Mouse (Mus musculus) granulocyte monocyte progenitor cell, adult 5-6 weeks (primary cell): ENCODE measurements around the gene Cacng1. TPM values are rescaled to one million over a fixed set of nuclear protein-coding genes. Genes with fewer than 3 reads are reported as not detected.

Experiments used
- ATAC-seq: replicated peaks from 2 replicates; pipeline ENCODE4 v1.8.0; 2016; ENCODE audit warnings: mild to moderate bottlenecking, moderate TSS enrichment, inconsistent platforms; ENCODE audit not compliant: poor library complexity, severe bottlenecking
- total RNA-seq, 2 experiments: library from RNA; stranded (forward) in 1 of 2; stranded (reverse) in 1 of 2; fragments of 200-712, 200-1000 nt in 1 of 2; fragments of >200 nt in 1 of 2; fragmentation: Nextera tagmentation in 1 of 2; gene quantifications; 2 replicates each; pipeline ENCODE4 v1.2.3; 2014 to 2017

Gene Cacng1
- total RNA-seq, 2 experiments from 2014 or later = not detected

DNA sequence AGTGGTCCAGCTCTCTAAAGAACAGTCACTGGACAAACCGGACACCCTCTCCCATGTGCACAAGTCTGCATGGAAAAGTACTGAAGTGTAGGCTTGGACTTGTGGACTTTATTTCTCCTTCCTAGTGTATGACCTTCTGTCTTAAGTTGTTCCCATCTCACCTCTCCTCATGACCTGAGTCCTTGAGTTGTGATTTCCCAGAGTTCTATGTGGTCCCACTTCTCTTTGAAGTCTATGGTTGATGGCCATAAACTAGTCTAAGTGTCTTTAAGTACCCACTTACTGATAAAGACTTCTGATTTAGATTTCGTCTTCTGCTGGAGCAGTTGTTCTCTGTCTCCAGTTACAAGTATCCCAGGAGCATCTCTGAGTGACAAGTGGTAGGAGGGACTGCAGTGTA, 48.8 kb downstream of the Cacng1 start:
- ATAC-seq = no peak

DNA sequence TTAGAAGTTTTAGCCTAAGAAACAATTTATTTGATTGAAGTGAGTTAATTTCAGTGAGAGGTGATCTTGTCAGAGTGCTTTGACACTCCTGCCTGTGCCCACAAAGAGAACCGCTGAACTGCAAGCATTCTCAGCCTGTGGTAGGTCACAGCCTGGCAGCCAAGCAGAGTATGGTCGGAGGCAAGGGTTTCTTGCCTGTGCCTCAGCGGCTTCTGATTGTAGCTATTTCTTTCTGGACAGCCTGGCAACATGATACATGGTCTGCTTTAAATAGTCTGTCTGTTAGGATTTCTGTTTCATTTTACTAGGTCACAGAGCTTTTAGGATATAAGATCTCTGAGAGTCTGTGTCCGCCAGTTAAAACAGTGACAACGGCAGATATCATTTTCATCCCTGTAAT, 53.7 kb downstream of the Cacng1 start:
- ATAC-seq = no peak

DNA sequence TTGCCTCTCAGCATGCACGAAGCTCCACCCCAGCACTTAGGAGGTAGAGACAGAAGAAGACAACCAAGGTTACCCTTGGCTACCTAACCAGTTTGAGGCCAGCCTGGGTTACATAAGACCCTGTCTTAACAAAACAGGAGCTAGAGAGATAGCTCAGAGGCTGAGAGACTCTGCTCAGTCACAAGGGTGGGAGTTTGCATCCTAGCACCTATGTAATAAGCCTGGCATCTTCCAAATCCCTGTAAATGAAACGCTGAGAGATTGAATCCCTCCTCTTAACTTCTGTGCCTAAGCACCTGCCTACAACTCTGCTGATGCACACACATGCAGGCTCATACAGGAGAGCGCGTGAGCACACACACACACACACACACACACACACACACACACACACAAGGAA, 55.9 kb downstream of the Cacng1 start:
- no peak for ATAC-seq

DNA sequence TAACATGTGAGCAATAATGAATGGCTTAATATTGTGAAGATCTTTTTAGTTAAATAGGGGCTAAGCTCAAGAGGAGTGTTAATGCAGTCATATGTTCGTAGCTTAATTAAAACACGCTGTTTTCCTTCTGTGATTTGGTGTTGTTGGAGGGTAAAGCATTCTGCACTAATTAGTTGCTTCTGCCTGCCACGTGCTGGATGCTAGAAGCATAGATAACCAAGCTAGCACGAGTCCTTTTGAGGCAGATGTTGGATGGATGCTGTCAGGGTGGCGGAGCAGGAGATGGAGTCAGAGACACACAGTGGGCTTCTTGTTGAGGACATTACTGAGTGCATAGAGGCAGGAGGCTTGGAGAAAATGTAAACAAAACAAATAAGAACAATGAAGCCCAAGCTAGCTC, 59.2 kb downstream of the Cacng1 start:
- ATAC-seq = no peak

DNA sequence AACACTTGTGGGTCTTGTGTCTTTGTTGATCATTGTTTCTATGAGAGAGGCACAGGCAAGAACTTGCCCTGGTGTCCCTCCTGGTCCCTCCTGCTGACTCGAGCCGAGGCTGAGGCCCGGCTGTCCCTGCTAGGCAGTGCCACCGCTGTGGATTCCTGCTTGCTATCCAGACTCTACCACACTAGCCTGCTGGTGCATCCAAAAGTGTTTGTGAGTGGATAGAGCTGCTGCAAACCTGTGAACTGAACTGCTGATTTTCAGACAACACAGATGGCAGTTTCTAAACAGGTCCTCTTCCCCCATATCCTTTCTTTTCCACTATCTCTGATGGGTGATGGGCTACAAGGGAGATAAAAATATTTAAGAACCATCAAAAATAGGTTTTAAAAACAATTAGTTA, 60.8 kb downstream of the Cacng1 start:
- no peak for ATAC-seq

Other genes starting within 250 kb of the Cacng1 start
- 18.3 and 28.0 TPM in 2 replicates for gene Pitpnc1, start 245.8 kb downstream of the Cacng1 start, total RNA-seq (2014; fragmentation: Nextera tagmentation)
- 11.7 and 13.9 TPM in 2 replicates for gene Pitpnc1, start 245.8 kb downstream of the Cacng1 start, total RNA-seq (2017)
- 79.4 and 82.9 TPM in 2 replicates for gene Psmd12, start 237.0 kb downstream of the Cacng1 start, total RNA-seq (2014; fragmentation: Nextera tagmentation)
- gene Psmd12, start 237.0 kb downstream of the Cacng1 start, total RNA-seq (2017) = 149 and 152 TPM in 2 replicates
- gene Helz, start 168.6 kb downstream of the Cacng1 start, total RNA-seq (2014; fragmentation: Nextera tagmentation) = 32.8 and 36.7 TPM in 2 replicates
- gene Helz, start 168.6 kb downstream of the Cacng1 start, total RNA-seq (2017) = 13.6 and 20.3 TPM in 2 replicates
- not detected in 2 replicates for gene Cacng4, start 78.0 kb upstream of the Cacng1 start, total RNA-seq (2014; fragmentation: Nextera tagmentation)
- not detected in 2 replicates for gene Cacng4, start 78.0 kb upstream of the Cacng1 start, total RNA-seq (2017)
- not detected in 2 replicates for gene Cacng5, start 198.5 kb upstream of the Cacng1 start, total RNA-seq (2014; fragmentation: Nextera tagmentation)
- gene Cacng5, start 198.5 kb upstream of the Cacng1 start, total RNA-seq (2017) = not detected in 2 replicates